Mouse (Mus musculus) lung, adult 2 months (tissue): Measurements from ENCODE around the gene Cmtm1. TPM values are rescaled to one million over a fixed set of nuclear protein-coding genes. Genes with fewer than 3 reads are reported as not detected.
"Not testable (repeated sequence)": the region's sequence is repeated elsewhere in the genome, so short reads cannot be mapped to it uniquely, and the experiment has no call there.

Experiments used
- DNase-seq: peaks from one replicate; pipeline ENCODE4 v3.0.0; 2022
- H3K4me1 ChIP-seq: fragments of 200-500 bp; 2 replicates; pipeline ENCODE4 v1.6.1; 2011; ENCODE audit warnings: low read length; ENCODE audit not compliant: control insufficient read depth, insufficient read depth
- H3K4me3 ChIP-seq: fragments of 200-500 bp; replicated peaks from 2 replicates; pipeline ENCODE3; 2011; ENCODE audit warnings: low read depth, mild to moderate bottlenecking, control low read depth, low read length; ENCODE audit errors: extremely low read depth
- CTCF ChIP-seq: fragments of 200-500 bp; IDR thresholded peaks from 2 replicates; pipeline ENCODE4 v1.5.1; 2011; ENCODE audit warnings: mild to moderate bottlenecking, low read length, control low read depth; ENCODE audit not compliant: insufficient read depth
- POLR2A ChIP-seq: fragments of 200-500 bp; IDR thresholded peaks from 2 replicates; pipeline ENCODE4 v1.6.1; 2011; ENCODE audit warnings: low read depth, mild to moderate bottlenecking, control low read depth, low read length, borderline replicate concordance; ENCODE audit errors: extremely low read depth
- WGBS: fragments of 180-500 bp; shearing (Covaris S2); methylation state at CpG from one replicate; pipeline ENCODE4 v1.1.7; 2018; 5-methylcytosine and 5-hydroxymethylcytosine counted together
- polyA plus RNA-seq: library from polyadenylated mRNA; depleted of rRNA; stranded (reverse); fragments of >200 nt; gene quantifications from 2 replicates; pipeline ENCODE4 v1.2.3, GENCODE M21; 2012; rRNA removed

Gene Cmtm1
- not detected in 2 replicates for polyA plus RNA-seq

DNA sequence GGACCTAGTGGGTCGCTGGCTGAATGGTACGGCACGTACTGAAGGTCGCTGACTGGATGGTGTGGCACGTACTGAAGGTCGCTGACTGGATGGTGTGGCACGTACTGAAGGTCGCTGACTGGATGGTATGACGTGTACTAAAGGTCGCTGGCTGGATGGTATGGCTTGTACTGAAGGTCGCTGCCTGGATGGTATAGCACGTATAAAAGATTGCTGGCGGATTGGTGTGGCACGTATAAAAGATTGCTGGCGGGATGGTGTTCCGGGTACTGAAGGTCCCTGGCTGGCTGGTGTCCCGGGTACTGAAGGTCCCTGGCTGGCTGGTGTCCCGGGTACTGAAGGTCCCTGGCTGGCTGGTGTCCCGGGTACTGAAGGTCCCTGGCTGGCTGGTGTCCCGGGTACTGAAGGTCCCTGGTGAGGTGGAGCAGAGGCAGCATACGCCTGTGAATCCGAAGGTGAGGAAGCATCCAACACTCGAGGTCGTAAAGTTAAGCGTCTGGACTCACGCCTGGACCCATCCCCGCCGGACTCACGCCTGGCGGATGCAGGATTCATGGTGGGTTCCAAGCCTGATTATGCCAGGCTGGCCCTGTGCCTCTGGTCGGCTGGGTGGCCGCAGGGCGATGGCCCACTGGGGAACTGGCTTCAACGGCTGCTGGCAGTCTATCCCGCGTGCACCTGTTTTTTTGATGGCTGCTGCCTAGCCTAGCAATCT, at the start of gene Cmtm1, which contains the start of gene Gm45711:
TSS of gene Cmtm1 (minus strand) at position 705 of the 715 bp plus-strand sequence.
TSS of gene Gm45711 (minus strand) at position 641 of the 715 bp plus-strand sequence.
- not testable (repeated sequence) for H3K4me1 ChIP-seq, H3K4me3 ChIP-seq, DNase-seq
- 84% methylated on average over 36 of the region's 36 CpGs for WGBS

DNA sequence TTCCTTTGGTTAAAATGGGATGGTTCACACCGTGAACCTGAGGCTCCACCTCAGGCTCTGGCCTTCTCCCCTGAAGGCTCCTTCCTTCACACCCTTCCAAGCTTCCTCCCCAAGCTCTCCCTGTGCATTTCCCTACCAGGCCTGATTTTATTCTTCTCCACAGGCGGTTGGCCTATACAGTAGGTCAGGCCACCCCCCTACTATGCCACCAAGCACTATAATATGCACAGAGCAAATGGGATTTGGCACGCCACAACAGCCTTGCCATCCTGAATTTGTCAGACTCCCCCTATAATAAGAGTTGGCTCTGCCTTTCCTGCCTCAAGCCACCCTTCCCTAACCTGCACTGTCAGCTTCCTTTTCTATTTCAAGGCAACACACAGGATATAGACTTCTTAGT, 48.7 kb upstream of the Cmtm1 start:
- TF ChIP-seq POLR2A (no peak), CTCF (no peak)
- Histone ChIP-seq H3K4me1 (no peaks in the 10 kb centered on the region), H3K4me3 (no peak overlapping the region)
- no peak for DNase-seq
- 85% methylated on average over 3 of the region's 3 CpGs for WGBS

DNA sequence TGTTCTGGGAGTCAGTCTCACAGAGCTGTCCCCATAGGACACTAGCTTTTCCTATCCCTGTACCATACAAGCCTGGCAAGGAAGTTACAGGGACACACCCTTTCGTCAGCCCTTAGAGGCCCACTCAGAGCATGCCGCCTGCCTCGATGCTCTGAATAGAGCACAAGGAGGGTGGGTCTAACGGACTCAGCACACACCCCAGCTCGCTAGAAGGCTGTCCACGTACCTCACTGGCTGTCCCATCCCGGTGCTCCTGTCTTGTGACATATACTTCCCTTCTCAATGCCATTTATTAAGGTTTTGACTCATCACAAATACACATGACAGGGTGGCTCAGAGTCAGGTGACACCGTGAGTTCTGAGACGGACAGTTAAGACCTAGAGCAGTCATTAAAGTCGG, 44.6 kb upstream of the Cmtm1 start:
- no peak for DNase-seq
- Histone ChIP-seq H3K4me1 (no peaks in the 10 kb centered on the region), H3K4me3 (no peak overlapping the region)
- TF ChIP-seq CTCF (no peak), POLR2A (no peak)
- WGBS = 84% methylated on average over 10 of the region's 10 CpGs

DNA sequence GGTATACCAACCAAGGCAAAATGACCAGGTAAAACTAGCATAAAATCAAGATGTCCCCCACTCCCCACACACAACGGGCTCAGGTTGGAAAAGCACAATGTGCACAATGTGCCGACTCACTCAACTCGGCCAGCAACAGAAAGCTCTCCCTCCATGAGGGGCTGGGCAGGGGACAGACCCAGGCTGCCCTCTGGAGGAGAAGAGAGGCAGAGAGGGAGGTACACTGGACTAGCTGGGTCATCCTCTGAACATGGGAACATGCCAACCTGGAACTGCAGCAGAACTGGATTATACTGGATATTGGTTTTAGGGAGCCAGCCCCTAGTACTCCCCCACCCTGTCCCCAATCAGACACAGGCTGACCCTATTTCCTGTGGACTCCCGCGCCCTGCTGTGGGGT, 43.2 kb upstream of the Cmtm1 start:
- TF ChIP-seq CTCF (peak; percentile 37; the same call in 1 of the 2 replicates), POLR2A (no peak)

DNA sequence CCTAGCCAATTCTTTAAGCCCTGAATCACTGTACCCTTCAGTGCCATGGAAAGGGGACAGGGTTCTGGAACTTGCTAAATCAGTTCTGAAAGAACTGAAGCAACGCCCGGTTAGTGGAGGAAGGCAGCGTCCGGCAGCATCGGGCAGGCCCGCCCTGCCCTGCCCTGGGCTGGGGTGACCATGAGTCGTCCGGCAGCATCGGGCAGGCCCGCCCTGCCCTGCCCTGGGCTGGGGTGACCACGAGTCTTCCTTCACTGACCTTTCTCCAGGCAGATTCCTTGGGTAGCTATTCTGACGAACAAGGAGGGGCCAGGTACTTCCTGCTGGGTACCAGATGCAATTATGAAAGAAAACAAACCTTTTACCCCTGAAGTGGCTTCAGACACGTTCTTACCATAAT, 40.1 kb upstream of the Cmtm1 start:
- Histone ChIP-seq H3K4me3 (no peak overlapping the region), H3K4me1 (no peaks in the 10 kb centered on the region)
- TF ChIP-seq CTCF = no peak
- TF ChIP-seq POLR2A = no peak
- WGBS = 57% methylated on average over 13 of the region's 13 CpGs
- DNase-seq = no peak

More for the DNA sequence above, 43.2 kb upstream of the Cmtm1 start:
- no peak for DNase-seq
- WGBS = 61% methylated on average over 5 of the region's 5 CpGs
- Histone ChIP-seq H3K4me3 (no peak overlapping the region), H3K4me1 (no peaks in the 10 kb centered on the region)

DNA sequence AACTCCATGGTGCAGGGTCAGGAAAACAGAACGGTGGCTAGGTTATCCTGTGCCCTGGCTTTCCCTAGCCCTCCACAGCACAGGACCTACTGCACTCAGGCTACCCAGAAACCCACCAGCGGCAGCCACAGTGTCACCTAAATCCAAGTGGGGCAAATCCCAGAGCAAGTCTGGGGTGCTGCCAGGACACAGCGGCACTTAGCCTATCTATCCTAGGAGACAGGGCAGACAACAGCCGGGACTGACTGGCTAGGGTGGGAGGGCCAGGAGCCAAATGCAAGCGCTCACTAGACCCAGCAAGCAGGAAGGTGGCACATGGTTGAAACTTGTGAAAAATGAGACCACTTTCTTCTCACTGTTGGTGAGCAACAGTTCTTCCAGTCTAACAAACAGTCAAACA, 39.0 kb upstream of the Cmtm1 start:
- DNase-seq = no peak
- no peaks in the 10 kb centered on the region for H3K4me1 ChIP-seq
- 66% methylated on average over 5 of the region's 5 CpGs for WGBS
- TF ChIP-seq CTCF (no peak), POLR2A (no peak)
- no peak overlapping the region for H3K4me3 ChIP-seq

DNA sequence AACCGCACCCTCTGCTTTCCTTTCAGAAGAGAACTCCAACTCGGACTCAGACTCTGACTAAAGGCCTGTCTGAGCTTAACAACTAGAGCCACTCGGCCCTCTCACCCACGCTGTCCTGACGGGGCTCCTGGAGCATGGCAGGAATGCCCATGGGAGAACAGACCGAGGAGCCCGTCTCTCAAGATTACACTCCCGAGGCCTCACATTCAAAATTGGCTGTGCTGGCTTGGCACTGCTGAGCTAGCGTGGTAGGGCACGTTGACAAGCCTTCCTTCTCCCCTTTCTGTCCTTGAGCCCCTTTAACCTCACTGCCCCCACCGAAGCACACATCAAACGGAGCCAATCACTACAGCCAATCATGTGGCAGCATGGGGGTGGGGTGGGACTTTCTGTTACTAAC, 36.8 kb upstream of the Cmtm1 start:
- no peaks in the 10 kb centered on the region; the same call in 1 of the 2 replicates for H3K4me1 ChIP-seq
- TF ChIP-seq POLR2A = no peak
- no peak for TF ChIP-seq CTCF
- WGBS = 67% methylated on average over 12 of the region's 12 CpGs
- no peak for DNase-seq
- no peak overlapping the region for H3K4me3 ChIP-seq

DNA sequence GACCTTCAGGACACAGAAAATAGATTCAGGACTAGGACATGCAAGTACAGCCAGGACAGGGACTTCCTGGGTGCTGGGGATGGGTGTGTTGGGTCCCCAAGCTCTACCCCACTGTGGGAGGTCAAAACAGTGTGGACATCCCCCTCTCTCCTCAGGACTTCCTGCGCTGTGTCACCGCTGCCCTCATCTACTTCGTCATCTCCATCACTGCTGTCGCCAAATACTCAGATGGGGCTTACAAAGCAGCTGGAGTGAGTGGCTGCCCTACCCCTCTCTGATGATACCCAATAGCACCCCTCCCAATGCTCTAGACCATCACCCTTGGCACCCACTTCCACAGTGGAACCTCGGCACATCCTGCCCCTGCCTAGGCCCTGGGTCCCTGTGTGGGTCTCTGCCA, 34.7 kb upstream of the Cmtm1 start:
- H3K4me1 ChIP-seq = no peaks in the 10 kb centered on the region; the same call in none of the 2 replicates
- WGBS = 79% methylated on average over 5 of the region's 5 CpGs
- DNase-seq = no peak
- no peak for TF ChIP-seq POLR2A
- no peak for TF ChIP-seq CTCF
- H3K4me3 ChIP-seq = no peak overlapping the region

DNA sequence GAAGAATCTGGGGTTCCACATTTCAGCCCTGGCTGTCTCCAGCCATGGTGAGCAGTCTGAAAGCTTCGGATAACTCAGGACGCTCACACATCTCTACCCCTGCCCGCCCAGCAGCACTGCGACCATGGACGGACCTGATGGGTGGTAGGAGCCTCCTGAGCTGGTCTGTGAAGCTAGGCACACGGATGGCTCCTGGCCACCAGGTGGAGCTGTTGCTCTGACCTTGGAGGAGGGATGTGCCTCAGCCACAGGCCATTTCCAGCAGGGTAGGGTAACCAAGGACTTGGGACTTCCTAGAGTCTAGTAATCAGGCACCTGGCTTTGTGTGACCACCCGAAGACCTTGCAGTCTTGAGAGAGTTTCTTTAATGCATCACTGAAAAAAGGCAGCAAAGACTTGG, 34.0 kb upstream of the Cmtm1 start:
- peak; percentile 88 for DNase-seq
- TF ChIP-seq CTCF (peak; percentile 98), POLR2A (no peak)
- no peak overlapping the region for H3K4me3 ChIP-seq
- H3K4me1 ChIP-seq = no peaks in the 10 kb centered on the region; the same call in none of the 2 replicates
- WGBS = 16% methylated on average over 7 of the region's 7 CpGs

DNA sequence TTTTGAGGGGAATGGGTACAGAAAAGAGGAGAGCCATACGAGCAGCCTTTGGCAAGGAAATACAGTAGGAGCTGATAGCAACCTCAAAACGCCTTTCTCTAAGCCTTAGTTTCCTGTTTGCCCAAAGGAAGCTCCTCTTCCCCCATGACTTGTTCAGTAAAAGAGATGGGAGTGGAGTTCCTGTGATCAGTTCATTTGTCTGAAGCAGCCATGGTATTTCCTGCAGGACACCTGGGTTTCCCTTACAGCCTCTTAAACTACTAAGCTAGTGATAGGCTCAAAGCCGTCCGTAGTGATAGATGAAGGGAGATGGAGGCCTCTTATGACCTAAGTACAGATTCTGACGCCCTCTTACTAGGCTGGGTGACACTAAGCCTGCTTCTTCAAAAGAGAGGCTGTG, 32.5 kb upstream of the Cmtm1 start:
- DNase-seq = no peak
- 49% methylated on average over 5 of the region's 5 CpGs for WGBS
- no peak for TF ChIP-seq POLR2A
- TF ChIP-seq CTCF = no peak
- Histone ChIP-seq H3K4me1 (no peaks in the 10 kb centered on the region; the same call in none of the 2 replicates), H3K4me3 (no peak overlapping the region)
